Mouse (Mus musculus): ENCODE results near the gene Sh3d21. TPM values are rescaled to one million over a fixed set of nuclear protein-coding genes. Genes with fewer than 3 reads are reported as not detected.
A peak's percentile ranks its signal among the peaks of the same experiment; 100 is the strongest.

Gene Sh3d21
- total RNA-seq, 2 experiments from 2014 or later, result 1.3 to 1.7 TPM

- intact Hi-C loops (cut with DNase I), result no loop called here
- DNase-seq (ENCODE audit: extremely low spot score in 1 of 2, low spot score in 2 of 2), result no peak
These were observed 46.2 kb downstream of the Sh3d21 start for GRCm38 (mm10) chr4:126117116-126117515.

- DNase-seq (ENCODE audit: extremely low spot score in 1 of 2, low spot score in 2 of 2), result no peak
- intact Hi-C loops (cut with DNase I), result no loop called here
These were observed 47.3 kb downstream of the Sh3d21 start for GRCm38 (mm10) chr4:126115871-126116521.

- intact Hi-C loops (cut with DNase I), result no loop called here
- DNase-seq (ENCODE audit: extremely low spot score in 1 of 2, low spot score in 2 of 2), result no peak
These were observed 47.9 kb downstream of the Sh3d21 start for GRCm38 (mm10) chr4:126115411-126115810.

- DNase-seq (ENCODE audit: extremely low spot score in 1 of 2, low spot score in 2 of 2), result peak in 1 of 2 experiments; percentile 63
- intact Hi-C loops (cut with DNase I), result loop anchor here (1.0 kb wide), 1 partner anchor 27 kb away; no protein-coding TSS in a partner anchor
These were observed 49.3 kb downstream of the Sh3d21 start for GRCm38 (mm10) chr4:126113943-126114342.

GRCm38 (mm10) chr4:126113243-126113642, 50.0 kb downstream of the Sh3d21 start:
- no peak for DNase-seq (ENCODE audit: extremely low spot score in 1 of 2, low spot score in 2 of 2)
- intact Hi-C loops (cut with DNase I), result no loop called here

GRCm38 (mm10) chr4:126111153-126111549, 52.1 kb downstream of the Sh3d21 start:
- DNase-seq (ENCODE audit: extremely low spot score in 1 of 2, low spot score in 2 of 2), result peak in 1 of 2 experiments; percentile 71
- intact Hi-C loops (cut with DNase I), result no loop called here

DNA sequence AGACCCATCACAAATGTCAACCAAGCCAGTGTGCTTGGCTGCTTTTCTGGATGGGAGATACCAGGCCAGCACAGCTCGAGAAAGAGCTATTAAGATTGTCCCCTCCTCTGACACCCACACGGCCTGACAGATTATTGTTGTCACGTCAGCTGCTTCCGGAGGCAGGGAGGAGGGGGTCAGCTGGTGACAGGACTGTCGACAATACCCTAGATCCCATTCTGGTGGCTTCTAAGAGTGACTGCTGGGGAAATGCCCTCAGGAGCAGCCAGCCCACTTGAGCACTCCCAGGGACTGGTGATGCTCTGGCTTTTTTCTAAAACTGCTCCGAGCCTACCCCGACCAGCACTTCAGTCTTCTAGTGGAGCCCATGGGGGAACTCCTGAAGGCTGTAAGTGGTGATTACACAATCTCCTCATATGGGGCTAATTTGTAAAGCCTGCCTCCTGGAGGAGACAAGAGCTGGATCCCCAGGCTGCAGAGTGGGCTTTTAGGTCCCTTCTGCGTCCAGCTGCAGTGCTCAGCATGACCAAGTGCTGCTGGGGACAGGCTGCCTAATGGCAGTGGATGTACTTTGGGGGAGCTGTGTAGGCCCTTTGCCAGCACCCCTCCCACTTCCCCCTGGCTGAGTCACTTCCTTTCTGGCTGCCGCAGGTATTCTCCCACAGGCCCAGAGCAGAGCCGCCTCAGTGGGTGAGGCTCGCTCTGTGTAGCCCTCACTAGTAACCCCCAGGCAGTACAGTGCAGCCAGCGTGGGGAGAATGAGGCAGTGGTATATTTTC, 52.7 kb downstream of the Sh3d21 start:
- DNase-seq (ENCODE audit: extremely low spot score in 1 of 2, low spot score in 2 of 2), result peak; percentile 46 to 89
- intact Hi-C loops (cut with DNase I), result no loop called here

GRCm38 (mm10) chr4:126109613-126110373, 53.5 kb downstream of the Sh3d21 start:
- intact Hi-C loops (cut with DNase I), result no loop called here

GRCm38 (mm10) chr4:126108061-126108740, 55.1 kb downstream of the Sh3d21 start:
- DNase-seq (ENCODE audit: extremely low spot score in 1 of 2, low spot score in 2 of 2), result peak in 1 of 2 experiments; percentile 64

More at GRCm38 (mm10) chr4:126109613-126110373, 53.5 kb downstream of the Sh3d21 start:
- DNase-seq (ENCODE audit: extremely low spot score in 1 of 2, low spot score in 2 of 2), result no peak

GRCm38 (mm10) chr4:126105131-126105783, 58.0 kb downstream of the Sh3d21 start:
- no peak for DNase-seq (ENCODE audit: extremely low spot score in 1 of 2, low spot score in 2 of 2)
- intact Hi-C loops (cut with DNase I), result no loop called here

More at GRCm38 (mm10) chr4:126108061-126108740, 55.1 kb downstream of the Sh3d21 start:
- intact Hi-C loops (cut with DNase I), result no loop called here

- DNase-seq (ENCODE audit: extremely low spot score in 1 of 2, low spot score in 2 of 2), result no peak
- intact Hi-C loops (cut with DNase I), result no loop called here
These were observed 58.8 kb downstream of the Sh3d21 start for GRCm38 (mm10) chr4:126104261-126105075.

- peak; percentile 95 to 97 for DNase-seq (ENCODE audit: extremely low spot score in 1 of 2, low spot score in 2 of 2)
- intact Hi-C loops (cut with DNase I), result no loop called here
These were observed 59.7 kb downstream of the Sh3d21 start, which contains the start of gene Stk40 for GRCm38 (mm10) chr4:126103590-126104068. Gene Stk40 (plus strand): TSS chr4:126103957.

GRCm38 (mm10) chr4:126103057-126103581, 60.2 kb downstream of the Sh3d21 start:
- intact Hi-C loops (cut with DNase I), result no loop called here
- peak; percentile 74 to 92 for DNase-seq (ENCODE audit: extremely low spot score in 1 of 2, low spot score in 2 of 2)

GRCm38 (mm10) chr4:126102061-126102841, 61.0 kb downstream of the Sh3d21 start:
- no peak for DNase-seq (ENCODE audit: extremely low spot score in 1 of 2, low spot score in 2 of 2)
- intact Hi-C loops (cut with DNase I), result no loop called here

DNA sequence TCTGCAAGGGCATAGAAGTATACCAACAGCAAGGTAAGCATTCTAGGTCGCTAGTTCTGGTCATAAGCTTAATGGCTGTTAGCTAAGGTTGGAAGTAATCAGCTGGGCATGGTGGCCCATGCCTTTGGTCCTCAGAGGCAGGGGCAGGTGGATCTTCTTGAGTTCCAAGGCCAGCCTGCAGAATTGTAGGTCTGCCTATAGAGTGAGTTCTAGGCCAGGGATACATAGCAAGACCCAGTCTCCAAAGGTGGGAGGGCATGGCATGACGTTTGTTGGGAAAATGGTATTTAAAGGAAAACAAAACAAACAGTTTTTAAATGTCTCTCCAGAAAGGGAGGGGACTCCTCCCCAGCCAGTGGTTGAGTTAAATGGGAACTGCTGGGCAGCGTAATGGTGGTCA, 62.5 kb downstream of the Sh3d21 start:
- DNase-seq (ENCODE audit: extremely low spot score in 1 of 2, low spot score in 2 of 2), result no peak
- intact Hi-C loops (cut with DNase I), result no loop called here
